Mouse (Mus musculus) lung, adult 2 months (tissue): ENCODE results near the gene Mkrn2.

Source experiments
- CTCF ChIP-seq: fragments of 200-500 bp; IDR thresholded peaks from 2 replicates; pipeline ENCODE4 v1.5.1; 2011; ENCODE audit warnings: mild to moderate bottlenecking, low read length, control low read depth; ENCODE audit not compliant: insufficient read depth
- POLR2A ChIP-seq: fragments of 200-500 bp; IDR thresholded peaks from 2 replicates; pipeline ENCODE4 v1.6.1; 2011; ENCODE audit warnings: low read depth, mild to moderate bottlenecking, control low read depth, low read length, borderline replicate concordance; ENCODE audit errors: extremely low read depth

DNA sequence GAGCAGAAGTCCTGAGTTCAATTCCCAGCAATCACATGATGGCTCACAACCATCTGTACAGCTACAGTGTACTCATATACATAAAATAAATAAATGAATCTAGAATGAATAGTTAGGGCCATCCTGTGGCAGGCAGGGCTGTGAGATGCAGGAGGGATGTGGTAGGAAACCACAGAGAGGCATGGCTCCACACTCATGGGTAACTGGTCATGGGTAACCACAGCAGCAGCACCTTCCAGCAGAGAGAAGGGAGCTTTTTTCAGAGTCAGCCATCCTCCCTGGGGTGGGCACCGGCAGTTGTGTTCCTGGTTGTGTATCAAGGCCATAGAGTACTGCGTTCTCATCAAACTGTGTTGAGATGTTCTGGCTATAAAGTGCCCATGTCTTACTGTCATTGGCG, 7.2 kb upstream of the Mkrn2 start:
- TF ChIP-seq CTCF (no peak), POLR2A (no peak)
